Mouse (Mus musculus) skeletal muscle tissue, adult 2 months (tissue): ENCODE data around the gene Tbx3.

Experiments used
- DNase-seq: peaks from one replicate; pipeline ENCODE4 v3.0.0-alpha.2; 2012; ENCODE audit warnings: low read depth, low spot score

Gene Tbx3

DNA sequence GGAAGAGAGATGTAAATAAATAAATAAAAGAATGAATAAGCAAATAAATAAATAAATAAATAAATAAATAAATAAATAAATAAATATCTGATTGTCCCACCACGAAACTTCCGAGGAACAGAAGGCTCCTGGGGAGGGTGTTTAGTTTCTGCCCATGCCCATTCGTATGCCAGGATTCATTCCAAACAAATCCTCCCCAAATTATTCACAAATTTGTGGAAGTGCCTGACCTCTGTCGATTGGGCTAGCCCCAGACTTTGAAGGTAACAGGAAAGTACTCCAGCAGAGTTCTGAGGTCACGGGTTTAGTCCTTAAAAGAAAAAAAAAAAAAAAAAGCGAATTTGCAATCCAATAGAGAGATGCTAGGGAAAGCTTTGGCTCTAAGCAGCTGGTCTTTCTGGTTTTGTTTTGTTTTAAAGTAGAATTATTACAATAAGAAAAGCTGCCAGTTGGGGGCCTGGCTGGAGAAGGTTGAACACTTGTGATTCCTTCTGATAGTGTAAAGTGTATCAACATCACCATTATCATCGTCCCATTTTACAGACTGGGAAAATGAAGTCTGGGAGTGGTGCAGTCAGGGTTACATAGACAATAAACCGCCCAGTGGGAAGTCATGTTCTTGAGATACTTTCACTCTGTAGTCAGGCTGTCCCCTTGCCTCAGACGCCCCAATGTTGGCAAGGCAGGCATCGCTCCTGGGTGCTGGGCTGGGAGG is 9.3 kb downstream of the Tbx3 start:
- no peak for DNase-seq

DNA sequence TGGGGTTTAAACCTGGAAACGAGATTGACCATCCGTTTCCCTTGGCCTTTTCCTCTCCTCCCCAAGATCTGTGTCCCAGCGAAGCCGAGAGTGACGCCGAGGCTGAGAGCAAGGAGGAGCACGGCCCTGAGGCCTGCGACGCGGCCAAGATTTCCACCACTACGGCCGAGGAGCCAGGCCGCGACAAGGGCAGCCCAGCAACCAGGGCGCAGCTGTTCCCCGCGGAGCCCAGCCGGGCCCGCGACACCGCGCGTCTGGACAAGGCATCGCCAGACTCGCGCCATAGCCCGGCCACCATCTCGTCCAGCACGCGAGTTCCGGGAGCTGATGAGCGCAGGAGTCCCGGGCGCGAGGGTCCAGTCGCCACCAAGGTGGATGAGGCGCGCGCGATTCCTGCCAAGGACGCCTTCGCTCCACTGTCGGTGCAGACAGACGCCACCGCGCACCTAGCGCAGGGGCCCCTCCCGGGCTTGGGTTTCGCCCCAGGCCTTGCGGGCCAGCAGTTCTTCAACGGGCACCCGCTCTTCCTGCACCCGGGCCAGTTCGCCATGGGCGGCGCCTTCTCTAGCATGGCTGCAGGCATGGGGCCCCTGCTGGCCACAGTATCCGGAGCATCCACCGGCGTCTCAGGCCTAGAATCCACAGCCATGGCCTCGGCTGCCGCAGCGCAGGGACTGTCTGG is 10.0 kb downstream of the Tbx3 start:
- no peak for DNase-seq

DNA sequence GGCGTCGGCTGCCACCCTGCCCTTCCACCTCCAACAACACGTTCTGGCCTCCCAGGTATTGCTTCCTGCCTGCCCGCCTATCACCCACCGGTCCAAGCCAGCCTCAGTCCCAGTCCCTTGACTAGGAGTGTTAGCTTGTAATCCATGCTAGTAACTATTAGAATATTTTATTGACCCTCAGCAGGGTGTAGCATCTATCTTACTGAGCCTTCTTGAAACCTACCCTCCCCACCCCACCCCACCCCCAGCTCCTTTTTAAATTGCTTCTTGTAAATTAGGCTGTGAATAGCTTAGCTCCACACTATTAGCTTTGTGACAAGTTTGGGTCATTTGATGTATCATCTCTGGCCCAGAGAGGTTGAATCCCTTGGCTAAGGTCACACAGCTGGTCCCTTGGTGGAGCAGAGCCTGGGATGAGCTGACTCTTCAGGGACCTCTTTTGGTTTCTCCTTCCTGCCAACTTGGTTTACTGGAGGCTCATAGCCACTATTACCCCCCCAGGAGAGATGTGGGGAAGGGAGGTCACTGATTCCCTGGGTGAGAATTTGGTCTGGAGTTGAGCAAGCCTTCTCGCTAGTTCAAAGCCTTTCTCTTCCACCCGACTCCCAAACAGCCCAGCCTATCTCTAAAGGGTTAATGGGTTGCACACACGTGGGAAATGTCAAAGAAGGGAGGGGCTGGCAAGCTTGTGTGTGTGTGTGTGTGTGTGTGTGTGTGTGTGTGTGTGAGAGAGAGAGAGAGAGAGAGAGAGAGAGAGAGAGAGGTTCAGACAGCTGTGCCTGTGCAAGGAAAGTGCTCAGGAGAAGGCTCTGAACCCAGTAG is 10.8 kb downstream of the Tbx3 start:
- no peak for DNase-seq

DNA sequence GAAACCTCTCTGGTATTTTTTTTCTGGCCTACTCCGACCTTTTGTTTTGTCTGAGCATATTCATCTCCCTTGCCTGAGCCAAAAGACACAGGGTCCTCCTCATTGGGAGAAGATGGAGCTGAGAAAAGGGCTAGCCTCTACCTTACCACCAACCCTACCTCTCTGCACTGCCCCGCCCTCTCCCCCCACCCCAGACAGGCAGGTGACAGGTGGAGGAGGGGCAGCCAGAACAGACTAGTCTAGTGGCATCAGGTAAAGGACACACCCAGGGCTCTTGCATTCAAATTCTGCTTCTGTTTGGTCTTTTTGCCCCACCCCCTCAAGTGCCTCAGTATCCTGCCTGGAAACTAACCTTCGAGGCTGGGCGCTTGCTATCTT is 11.4 kb downstream of the Tbx3 start:
- DNase-seq: no peak

DNA sequence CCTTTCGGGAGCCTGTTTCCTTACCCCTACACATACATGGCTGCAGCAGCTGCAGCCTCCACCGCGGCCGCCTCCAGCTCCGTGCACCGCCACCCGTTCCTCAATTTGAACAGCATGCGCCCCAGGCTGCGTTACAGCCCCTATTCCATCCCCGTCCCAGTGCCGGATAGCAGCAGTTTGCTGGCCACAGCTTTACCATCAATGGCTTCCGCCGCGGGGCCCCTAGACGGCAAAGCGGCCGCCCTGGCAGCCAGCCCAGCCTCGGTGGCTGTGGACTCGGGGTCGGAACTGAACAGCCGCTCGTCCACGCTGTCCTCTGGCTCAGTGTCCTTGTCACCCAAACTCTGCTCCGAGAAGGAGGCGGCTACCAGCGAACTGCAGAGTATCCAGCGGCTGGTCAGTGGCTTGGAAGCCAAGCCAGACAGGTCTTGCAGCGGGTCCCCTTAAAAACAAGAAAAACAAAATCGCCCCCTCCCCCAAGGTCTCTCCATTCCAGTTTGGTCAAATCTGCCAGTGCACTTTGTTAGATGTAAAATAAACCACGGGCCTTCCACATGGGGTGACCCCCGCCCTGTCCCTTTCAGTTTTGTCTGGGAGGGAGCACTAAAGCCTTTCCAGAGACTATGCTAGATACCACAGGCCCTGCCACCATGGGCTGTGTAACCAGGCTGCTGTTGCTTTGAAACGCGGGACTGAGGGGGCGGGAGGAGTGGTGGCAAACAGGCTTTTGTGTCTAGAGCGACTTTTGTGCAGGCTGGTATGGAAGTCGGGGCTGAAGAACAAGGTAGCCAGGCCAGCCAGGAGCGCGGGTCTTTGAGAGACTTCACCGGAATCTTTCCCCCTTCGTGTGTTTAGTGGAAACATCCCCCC is 12.4 kb downstream of the Tbx3 start:
- DNase-seq: no peak

DNA sequence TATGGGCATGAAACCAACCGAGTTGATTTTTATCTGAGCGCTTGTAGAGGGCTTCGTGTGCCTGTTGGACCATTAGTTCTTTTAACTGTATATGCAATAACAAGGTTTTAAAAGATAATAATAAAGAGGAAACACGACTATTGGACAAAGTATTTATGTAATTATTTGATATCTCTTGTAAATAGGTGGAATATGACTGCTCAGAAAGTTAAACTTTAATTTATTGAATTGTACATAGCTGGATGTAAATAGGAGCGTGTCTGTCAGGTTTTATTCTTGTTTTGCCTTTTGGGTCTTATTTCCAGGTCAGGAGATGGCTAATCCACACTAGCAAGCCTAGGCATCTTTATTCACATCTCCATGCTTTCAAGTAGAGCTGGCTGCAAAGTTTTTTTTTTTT is 13.4 kb downstream of the Tbx3 start:
- no peak for DNase-seq

DNA sequence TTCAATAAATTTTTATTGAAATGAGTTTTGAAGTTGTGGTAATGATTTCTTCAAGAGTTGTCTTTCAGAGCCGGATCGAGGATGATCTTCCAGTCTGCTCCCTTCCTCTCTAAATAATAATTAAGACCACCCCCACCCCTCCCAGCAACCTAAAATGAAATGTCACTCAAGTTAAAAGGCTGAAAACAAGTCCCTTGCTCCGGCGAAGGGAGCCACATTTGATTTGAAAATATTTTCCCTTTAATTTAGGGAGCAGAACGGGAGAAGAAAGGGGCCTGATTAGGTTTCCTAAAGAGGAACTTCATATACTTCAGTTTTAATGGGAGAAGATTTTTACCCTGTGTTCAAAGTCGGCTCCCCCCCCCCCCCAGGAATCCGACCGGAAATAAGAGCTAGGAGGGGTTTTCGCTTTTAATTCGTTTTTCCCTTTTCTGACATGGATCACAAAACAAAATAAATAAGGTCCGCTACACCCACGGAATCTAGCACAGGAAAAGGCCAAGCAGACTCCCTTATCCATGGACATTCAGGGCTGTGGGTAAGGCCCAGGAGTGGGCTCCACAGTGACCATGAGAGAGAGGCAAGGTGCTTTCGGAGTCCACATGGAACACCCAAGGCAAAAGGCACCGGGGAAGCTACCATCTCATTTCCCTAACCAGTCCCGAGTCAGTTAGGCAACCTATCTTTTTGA is 14.4 kb downstream of the Tbx3 start:
- no peak for DNase-seq

DNA sequence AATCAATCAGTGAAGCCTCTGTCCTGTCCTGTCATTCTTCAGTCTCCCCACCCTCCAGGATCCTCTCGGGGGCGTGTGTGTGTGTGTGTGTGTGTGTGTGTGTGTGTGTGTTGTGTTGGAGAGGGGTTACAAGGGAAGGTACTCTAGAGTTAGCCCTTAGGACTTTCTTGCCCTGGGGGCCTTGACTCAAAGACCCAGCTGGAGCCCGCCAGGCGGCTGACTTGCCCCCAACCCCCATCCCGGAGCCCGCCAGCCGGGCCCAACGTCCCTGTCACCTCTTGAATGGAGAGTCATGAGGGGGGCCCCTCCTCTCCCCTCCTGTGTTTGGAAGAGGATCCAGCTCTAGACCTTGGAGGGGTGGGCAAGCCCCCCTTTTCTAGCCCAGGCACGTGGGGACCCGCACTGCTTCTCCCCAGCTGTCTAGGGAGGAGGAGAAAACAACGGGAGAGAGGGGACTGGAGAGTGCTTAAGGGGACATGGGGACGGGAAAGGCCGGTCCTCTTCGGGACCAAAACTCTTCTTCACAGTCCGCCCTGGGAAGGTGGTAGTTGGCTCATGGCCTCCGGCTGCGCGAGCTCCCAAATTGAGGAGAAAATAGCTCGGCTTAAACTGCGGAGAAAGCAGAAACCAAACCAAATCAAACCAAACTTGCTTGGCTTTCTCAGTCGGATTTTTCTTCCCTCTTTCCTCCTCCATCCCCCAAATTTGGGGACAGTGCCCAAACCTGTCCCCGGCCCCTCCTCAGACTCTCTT is 15.2 kb downstream of the Tbx3 start:
- DNase-seq: no peak

DNA sequence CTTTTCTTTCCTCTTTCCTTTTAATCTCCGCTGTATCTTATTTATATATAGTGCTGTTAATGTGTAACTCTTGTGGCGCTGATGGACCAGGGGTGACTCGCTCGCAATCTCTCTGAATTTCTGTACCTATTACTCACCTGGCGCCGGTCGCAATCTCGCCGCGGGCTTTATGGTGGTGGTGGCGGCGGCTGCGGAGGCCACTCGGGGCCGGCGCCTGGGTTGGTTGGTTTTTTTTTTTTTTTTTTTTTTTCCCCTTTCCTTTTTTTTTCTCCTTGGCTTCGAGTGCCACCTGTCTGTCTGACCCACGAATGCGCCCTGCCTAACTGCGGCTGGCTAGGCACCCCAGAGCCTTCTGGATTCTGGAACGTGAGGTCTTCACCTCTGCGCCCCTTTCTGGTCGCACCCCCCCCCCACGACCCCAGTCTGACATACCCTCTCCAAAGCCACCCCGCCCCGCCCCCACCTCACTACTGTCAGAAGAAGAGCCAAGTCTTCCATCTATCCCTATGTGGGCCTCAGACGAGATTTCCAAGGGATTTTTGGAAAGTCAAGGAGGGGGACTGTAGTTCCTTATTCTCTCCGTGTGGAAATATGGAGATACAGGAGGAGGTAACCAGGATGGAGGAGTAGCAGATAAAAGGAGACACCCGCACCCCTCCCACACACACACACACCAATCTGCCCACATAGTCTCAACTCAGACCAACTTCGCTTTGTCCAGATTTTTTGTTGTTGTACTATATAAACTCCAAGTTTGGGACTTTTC is 15.9 kb downstream of the Tbx3 start:
- DNase-seq: no peak

DNA sequence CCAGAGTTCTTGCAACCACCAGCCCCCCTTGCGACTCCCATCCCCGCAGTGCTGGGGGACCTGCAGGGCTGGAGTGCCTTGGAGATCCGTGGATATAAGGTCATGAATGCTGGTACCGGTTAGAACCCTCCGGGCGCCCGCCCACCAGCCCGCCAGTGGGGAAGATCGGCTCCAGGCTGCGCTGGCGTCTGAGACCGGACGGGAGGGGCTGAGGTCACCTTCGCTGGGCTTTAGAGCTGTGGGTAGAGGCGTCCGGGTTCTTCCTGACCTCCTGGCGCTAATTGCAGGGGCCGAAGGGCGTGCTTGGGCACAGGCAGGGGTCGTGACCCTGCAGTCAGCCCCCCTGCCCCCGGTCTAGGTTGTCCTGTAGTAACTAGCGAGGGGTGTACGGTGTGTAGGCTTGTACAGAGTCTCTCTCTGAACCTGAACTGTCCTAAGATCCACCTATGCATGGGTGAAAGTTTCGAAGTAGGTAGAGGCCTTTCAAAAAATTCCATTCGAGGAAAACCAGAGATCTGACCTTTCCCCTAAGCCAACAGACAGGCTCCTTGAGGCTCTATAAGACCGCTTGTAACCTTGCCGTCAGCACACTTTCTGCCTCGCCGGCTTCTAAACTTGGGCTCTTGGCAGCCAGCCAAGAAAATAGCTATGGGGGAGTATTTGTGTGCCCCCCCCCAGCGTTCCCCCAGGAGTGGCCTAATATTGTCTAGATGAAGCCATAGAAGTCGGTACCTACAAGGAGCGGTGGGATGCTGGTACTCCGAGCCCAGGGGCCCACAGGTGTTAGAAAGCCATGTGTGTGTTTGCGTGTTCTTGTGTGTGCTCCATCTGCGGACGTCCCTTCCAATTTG is 16.8 kb downstream of the Tbx3 start:
- no peak for DNase-seq

DNA sequence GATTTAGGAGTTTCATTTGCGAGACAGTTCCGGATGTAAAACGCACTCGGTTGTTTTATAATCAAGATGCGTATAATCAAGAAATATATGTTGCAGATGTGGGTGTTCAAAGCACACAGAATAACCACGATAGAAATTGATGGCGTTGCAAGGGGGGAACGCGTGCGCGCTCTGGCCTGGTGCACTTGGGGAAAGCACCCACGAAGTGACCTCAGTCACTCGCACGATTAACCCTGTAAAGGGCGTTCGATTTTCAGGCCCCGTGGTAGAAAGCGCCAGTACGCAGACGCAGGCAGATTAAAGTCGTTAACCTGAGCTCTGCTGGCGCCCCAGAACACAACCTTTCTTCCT is 17.4 kb downstream of the Tbx3 start:
- DNase-seq: no peak

DNA sequence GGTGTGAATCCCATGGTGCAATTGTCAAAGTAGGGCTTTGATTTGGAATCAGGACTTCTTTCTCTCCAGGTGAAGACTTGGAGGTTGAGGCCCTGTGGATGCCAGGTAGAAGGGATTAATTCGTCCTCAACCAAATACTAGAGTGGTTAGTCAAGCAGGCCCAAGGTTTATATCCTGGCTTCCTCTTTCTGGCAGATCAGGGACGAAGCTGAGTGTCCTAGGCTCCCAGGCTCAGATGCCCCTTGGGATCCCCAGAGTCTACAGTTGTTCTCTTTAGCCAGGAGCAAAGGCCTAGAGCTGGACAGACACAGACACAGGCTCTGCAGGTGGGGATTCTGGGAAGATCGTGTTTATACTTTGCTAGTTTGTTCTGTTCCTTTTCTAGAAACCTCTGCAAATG is 17.8 kb downstream of the Tbx3 start:
- no peak for DNase-seq

DNA sequence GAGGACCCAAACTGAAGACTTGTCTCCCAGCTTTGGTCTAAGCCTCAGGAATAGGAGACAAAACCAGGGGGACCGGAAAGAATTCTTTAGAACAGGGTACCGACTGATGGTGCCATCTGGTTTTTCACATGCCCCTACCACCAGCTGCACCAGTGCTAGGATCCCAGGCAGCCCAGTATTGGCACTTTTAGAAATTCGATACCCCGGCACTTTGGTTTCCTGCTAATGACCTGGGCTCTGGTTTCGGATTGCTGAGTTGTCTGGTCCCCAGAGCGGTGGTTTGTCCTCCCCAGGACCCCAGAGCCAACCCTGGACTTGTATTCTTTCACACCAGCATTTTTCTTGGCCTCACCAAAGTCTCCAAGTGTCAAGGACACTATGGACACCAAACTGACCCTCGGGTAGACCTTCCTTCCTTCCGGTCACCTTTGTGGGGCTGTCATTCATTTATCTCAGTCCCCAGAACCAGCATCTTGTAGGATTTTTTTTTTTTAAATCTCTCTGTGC is 18.5 kb downstream of the Tbx3 start:
- DNase-seq: no peak

DNA sequence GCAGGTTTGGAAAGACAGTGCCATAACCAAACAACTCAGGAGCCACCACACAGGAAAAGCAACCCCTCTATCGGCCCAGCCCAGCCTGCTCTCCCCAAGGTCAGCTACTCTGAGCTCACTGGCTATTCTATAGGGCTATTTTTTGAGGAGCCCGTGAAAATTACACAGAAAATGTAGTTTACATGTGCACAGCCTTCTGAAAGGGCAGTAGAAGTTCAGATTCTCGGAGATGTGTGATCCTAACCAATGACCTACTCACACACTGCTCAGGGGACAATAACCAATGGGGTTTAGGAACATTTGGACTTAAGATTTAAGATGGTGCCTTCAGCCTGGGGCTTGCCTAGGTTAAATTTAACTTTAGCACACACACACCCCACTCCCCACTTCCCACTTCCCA is 19.0 kb downstream of the Tbx3 start:
- no peak for DNase-seq

DNA sequence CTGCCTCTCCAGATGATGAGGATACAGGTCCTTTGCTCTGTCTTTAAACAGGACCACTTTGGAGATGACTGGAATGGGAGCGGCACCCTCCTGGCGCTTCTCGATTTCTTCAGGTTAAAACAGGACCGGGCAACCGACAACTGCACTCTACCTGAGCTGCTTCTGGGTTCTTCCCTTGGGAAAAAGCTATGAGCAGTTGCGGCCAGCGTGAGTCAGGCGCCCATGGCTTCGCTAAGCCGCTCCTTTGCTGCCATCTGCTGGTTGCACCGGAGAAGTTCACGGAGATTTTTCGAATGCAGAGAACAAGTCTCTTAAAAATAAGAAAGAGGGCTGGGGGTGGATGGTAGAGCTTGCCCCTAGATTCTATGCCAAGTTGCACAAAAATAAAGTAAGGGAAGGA is 20.6 kb downstream of the Tbx3 start:
- DNase-seq: peak; percentile 56

DNA sequence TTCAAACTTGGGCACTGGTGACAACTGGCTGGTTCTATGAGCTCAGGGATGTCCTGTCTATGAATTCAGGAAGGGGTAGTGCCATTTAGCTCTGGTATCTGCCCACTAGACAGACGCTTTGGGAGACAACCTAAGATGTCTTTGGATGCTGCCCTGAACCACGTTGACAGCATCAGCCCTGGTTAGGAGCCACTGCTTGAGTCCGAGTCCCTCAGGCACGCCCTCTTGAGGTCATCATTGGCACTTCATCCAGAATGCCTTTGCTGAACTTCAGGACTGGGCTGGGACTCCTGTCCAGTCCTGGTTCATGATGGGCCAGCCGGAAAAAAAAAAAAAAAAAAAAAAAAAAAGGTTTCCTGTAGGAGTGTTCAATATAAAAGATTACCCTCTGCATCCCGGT is 22.0 kb downstream of the Tbx3 start:
- DNase-seq: no peak

DNA sequence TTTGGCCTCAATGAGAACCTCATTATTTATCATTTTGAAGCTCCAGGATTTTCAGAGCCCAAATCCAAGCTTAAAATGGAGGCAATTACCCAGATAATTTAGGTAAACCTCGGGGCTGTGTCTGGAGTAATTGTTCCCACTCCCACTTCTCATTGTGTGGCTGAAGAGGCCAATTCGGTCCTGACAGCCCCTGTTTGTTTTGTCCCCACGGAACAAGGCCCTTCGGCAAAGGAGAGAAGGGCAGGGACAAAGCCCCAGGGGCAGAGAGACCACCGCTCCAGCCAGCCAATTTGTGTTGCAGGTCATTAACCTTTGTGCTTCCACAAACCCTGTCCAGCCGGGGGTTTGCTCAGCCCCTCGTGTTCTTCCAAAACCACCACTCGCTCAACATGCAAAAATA is 24.4 kb downstream of the Tbx3 start:
- no peak for DNase-seq

DNA sequence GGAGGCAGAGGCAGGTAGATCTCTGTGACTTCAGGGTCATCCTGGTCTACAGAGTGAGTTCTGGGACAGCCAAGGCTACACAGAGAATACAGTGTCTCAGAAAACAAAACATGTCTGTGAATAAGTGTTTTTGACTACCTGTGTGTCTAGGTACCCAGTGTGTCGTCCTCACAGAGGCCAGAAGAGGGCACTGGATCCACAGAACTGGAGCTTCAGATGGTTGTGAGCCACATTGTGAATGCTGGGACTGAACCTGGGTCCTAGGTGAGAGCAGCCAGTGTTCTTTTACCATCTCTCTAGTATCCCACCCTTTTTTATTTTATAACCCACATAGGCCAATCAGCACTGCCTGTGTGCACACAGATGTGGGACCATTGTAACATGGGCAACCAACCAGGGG is 32.6 kb downstream of the Tbx3 start:
- DNase-seq: no peak

DNA sequence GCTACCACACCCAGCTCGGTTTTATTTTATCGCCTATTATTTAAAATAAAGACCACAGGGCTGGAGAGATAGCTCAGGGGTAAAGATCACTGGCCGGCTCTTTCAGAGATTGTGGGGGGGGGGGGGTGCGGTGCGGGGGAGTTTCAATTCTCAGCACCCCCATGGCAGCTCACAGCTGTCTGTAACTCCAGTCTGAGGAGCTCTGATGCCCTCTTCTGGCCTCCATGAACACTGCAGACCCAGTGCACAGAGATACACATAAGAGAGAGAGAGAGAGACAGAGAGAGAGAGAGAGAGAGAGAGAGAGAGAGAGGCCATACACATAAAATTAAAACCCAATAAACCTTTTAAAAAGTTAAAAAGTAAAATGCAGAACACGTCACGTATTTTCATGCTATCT is 34.4 kb downstream of the Tbx3 start:
- DNase-seq: no peak
